In the genomic region with DNA sequence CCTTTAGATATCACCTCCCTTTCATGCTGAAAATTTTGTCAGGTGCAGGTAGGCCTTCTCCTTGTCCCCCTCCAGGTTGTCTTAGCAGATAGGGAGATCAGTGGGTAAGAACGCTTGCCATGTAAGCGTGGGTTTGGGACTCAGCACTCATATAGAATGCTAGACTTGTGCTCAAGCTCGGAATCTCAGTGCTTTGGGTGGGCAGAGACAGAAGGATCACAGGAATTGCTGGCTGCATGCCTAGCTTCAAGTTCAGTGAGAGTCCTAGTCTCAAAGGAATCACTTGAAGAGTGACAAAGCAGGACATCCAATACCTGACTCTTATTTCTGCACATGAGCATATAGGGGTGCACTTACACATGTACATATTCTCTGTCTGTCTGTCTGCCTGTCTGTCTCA, we compare ENCODE assay signal across 18 mouse cellular contexts.
DNase-seq lines count a peak whose midpoint lies in the region; ATAC-seq lines count a peak whose summit lies in the region.
"Had no signal": no experiment of that assay in that cellular context is flagged by ENCODE, and none has a peak within 500 bp of the region (broad histone marks: within the 10 kb centered on the region; RNA-seq: fewer than 3 reads in every experiment).

No protein-coding gene starts in this region.

- ATAC-seq in CD4-positive, CD25-positive, alpha-beta regulatory T cell, adult 4 months, result no peak
- ATAC-seq: activated CD4-positive, CD25-positive, alpha-beta regulatory T cell, adult 4 months; intestine, postnatal 0 days; midbrain, embryonic 13.5 days had no signal

- DNase-seq in frontal cortex, postnatal 36 days (ENCODE audit: low spot score in 2 of 2), result peak; percentile 62 to 82
- DNase-seq in left cerebral cortex, postnatal 10 days (ENCODE audit: extremely low spot score in 1 of 2, low spot score in 2 of 2), result peak; percentile 32 to 47
- peak; percentile 72 to 79 for DNase-seq in right cerebral cortex, adult 2 months (ENCODE audit: low spot score in 2 of 2)
- DNase-seq in telencephalon, adult 2 months (ENCODE audit: low read depth, low spot score), result peak; percentile 79
- DNase-seq in urinary bladder, postnatal 14 days (ENCODE audit: low spot score), result no peak
- DNase-seq in cerebellum, postnatal 36 days, result no peak
- DNase-seq: adrenal gland, postnatal 10 days; cerebellum, adult 9-11 months; gastrocnemius, postnatal 10 days; kidney, postnatal 25 days; lung, embryonic 14.5 days; lung, postnatal 36 days; spleen, adult 18-20 months; thymus, postnatal 25 days had no signal

- intact Hi-C loops in left cerebral cortex, postnatal 10 days (cut with DNase I), result loop anchor here (5.0 to 10.0 kb wide), 2 partner anchors 129 to 236 kb away; a partner anchor contains a TSS

Comparison
In these comparisons a context has a peak if more than half of its experiments do, and no peak if none do; other contexts are left out.
1. DNase-seq: peak in frontal cortex, postnatal 36 days (2 of 2), left cerebral cortex, postnatal 10 days (2 of 2), right cerebral cortex, adult 2 months (2 of 2) and telencephalon, adult 2 months (single experiment); none in urinary bladder, postnatal 14 days (single experiment) and cerebellum, postnatal 36 days (0 of 2).